Mouse (Mus musculus) forebrain, postnatal 0 days (tissue): ENCODE data around the gene Rrn3. TPM values are rescaled to one million over a fixed set of nuclear protein-coding genes. Genes with fewer than 3 reads are reported as not detected.
"Not testable (repeated sequence)": the region's sequence is repeated elsewhere in the genome, so short reads cannot be mapped to it uniquely, and the experiment has no call there.

Experiments
- ATAC-seq: fragments of 200-750 bp; cut with Nextera tagmentation; 2 replicates; pipeline ENCODE4 v1.8.0; 2017; ENCODE audit warnings: mild to moderate bottlenecking, moderate library complexity
- DNase-seq: peaks from one replicate; pipeline ENCODE4 v3.0.0-alpha.2; 2015
- H3K27ac ChIP-seq: fragments of 300-500 bp; sonication (generic); 2 replicates; pipeline ENCODE4 v1.5.1; 2014; ENCODE audit warnings: low read depth, mild to moderate bottlenecking, antibody characterized with exemption, low read length, moderate library complexity, mixed read lengths
- H3K27me3 ChIP-seq: fragments of 300-500 bp; sonication (generic); 2 replicates; pipeline ENCODE4 v1.6.1; 2014; ENCODE audit warnings: mild to moderate bottlenecking, low read length, mixed read lengths; ENCODE audit not compliant: insufficient read depth
- H3K36me3 ChIP-seq: fragments of 300-500 bp; sonication (generic); 2 replicates; pipeline ENCODE4 v1.6.1; 2014; ENCODE audit warnings: mild to moderate bottlenecking, moderate library complexity; ENCODE audit not compliant: insufficient read depth
- H3K4me1 ChIP-seq: fragments of 300-500 bp; sonication (generic); 2 replicates; pipeline ENCODE4 v1.6.1; 2014; ENCODE audit warnings: antibody characterized with exemption; ENCODE audit not compliant: insufficient read depth
- H3K4me2 ChIP-seq: fragments of 300-500 bp; sonication (generic); 2 replicates; pipeline ENCODE4 v1.6.1; 2014; ENCODE audit warnings: low read depth, mild to moderate bottlenecking, moderate library complexity
- H3K4me3 ChIP-seq: fragments of 300-500 bp; sonication (generic); 2 replicates; pipeline ENCODE4 v1.5.1; 2014; ENCODE audit warnings: low read depth, low read length, mixed read lengths
- H3K9ac ChIP-seq: fragments of 300-500 bp; sonication (generic); 2 replicates; pipeline ENCODE4 v1.6.1; 2014; ENCODE audit warnings: mild to moderate bottlenecking
- H3K9me3 ChIP-seq: fragments of 300-500 bp; sonication (generic); 2 replicates; pipeline ENCODE4 v1.6.1; 2016; ENCODE audit warnings: low read length
- CTCF ChIP-seq: sonication (generic); IDR thresholded peaks from 2 replicates; pipeline ENCODE4 v1.5.1; 2016; ENCODE audit warnings: antibody characterized with exemption, control low read depth, low read depth
- WGBS: fragments of 180-500 bp; shearing (Covaris S2); extraction: QIAGEN DNeasy Blood & Tissue Kit; methylation state at CpG from one replicate; pipeline ENCODE4 v1.1.7; 2014; 5-methylcytosine and 5-hydroxymethylcytosine counted together
- polyA plus RNA-seq: library from polyadenylated mRNA; unstranded; fragments of >200 nt; fragmentation: Nextera tagmentation; extraction: Ambion mirVana; gene quantifications from 2 replicates; pipeline ENCODE4 v1.2.1, GENCODE M21; 2015
- total RNA-seq: library from RNA; depleted of rRNA; stranded (reverse); fragments of >200 nt; gene quantifications from 2 replicates; pipeline ENCODE4 v1.2.3, GENCODE M21; 2014; rRNA removed

The Rrn3 gene
- total RNA-seq: 89.7 and 104 TPM in 2 replicates
- 70.0 and 80.7 TPM in 2 replicates for polyA plus RNA-seq

DNA sequence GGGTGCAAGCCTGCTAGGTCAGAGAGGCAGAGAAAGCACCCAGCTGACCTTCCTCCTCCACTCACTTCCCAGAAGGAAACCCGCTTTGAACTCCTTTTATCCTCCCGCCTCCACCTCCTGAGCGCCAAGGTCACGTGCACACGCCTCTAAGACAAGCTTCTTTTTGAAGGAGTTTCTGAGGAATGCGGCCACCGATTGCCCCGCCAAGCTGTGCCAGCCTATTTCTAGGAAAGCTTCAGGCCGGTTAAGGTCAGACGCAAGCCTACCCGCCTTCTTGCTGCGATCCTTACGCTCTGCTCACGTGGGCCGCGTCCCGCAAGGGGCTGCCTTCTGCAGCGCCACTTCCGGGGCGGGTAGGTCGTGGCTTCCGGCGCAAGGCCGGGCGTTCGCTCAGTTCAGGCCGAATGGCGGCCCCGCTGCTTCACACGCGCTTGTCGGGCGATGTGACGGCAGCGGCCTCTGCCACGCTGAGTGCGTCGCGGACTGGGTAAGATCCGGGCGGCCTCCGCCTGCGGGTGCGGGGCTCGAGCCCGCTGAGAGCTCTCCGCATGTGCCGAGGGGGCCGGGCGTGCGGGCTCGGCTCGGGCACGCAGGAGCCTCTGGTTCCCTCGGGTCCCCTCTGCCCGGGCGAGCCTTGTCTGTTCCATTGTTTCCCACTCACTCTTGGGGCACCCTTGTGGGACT is at the start of gene Rrn3:
TSS of gene Rrn3 (plus strand) at position 356 of the 684 bp plus-strand sequence.
- H3K4me1 ChIP-seq: peaks cover 15% of the 10 kb centered on the region
- TF ChIP-seq CTCF: peak; percentile 41; the same call in 1 of the 2 replicates
- peak within 1 kb of the TSS; percentile 75 for H3K4me3 ChIP-seq
- H3K9ac ChIP-seq: peak within 1 kb of the TSS; percentile 91
- peak within 1 kb of the TSS; percentile 87 for H3K27ac ChIP-seq
- WGBS: 1% methylated on average over 57 of the region's 57 CpGs
- no peaks in the 10 kb centered on the region for H3K27me3 ChIP-seq
- ATAC-seq: peak; percentile 100
- peak within 1 kb of the TSS; percentile 59 for H3K4me2 ChIP-seq
- H3K9me3 ChIP-seq: no peaks in the 10 kb centered on the region
- peaks cover 6% of the 10 kb centered on the region for H3K36me3 ChIP-seq
- DNase-seq: peak; percentile 92

DNA sequence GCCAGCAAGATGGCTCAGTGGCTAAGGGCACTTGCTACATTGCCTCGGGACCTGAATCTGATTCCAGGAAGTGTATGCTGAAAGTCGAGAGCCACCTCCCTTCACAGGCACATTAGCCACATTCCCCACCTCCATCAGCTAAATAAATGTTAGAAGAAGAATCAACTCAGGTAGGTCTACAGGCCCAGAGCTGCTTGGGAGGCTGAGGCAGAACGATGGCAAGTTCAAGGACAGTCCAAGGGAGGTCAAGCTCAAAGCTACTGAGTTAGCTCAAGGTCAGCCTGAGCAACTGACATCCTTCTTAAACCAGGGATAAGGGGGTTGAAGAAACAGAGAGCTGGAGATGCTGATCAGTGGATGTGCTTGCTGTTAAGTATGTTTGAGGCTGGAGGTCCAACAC is 47.7 kb upstream of the Rrn3 start:
- 88% methylated on average over 3 of the region's 3 CpGs for WGBS
- no peak for DNase-seq
- no peaks in the 10 kb centered on the region for H3K4me1 ChIP-seq
- H3K27me3 ChIP-seq: no peaks in the 10 kb centered on the region
- no peak overlapping the region for H3K27ac ChIP-seq
- H3K4me3 ChIP-seq: no peak overlapping the region
- no peak overlapping the region for H3K4me2 ChIP-seq
- no peak for TF ChIP-seq CTCF
- H3K9ac ChIP-seq: no peak overlapping the region
- no peaks in the 10 kb centered on the region; the same call in 1 of the 2 replicates for H3K36me3 ChIP-seq
- ATAC-seq: no peak
- no peaks in the 10 kb centered on the region for H3K9me3 ChIP-seq

- TF ChIP-seq CTCF: peak; percentile 80
- Histone ChIP-seq H3K9ac (no peak overlapping the region), H3K4me3 (no peak overlapping the region), H3K9me3 (no peaks in the 10 kb centered on the region), H3K4me2 (no peak overlapping the region), H3K27me3 (no peaks in the 10 kb centered on the region), H3K4me1 (no peaks in the 10 kb centered on the region), H3K36me3 (no peaks in the 10 kb centered on the region; the same call in 1 of the 2 replicates), H3K27ac (no peak overlapping the region)
- DNase-seq (peak; percentile 72), ATAC-seq (peak; percentile 59; the same call in 1 of the 2 replicates)
- 25% methylated on average over 9 of the region's 9 CpGs for WGBS
Observed at GRCm38 (mm10) chr16:13733518-13734137, 46.9 kb upstream of the Rrn3 start.

DNA sequence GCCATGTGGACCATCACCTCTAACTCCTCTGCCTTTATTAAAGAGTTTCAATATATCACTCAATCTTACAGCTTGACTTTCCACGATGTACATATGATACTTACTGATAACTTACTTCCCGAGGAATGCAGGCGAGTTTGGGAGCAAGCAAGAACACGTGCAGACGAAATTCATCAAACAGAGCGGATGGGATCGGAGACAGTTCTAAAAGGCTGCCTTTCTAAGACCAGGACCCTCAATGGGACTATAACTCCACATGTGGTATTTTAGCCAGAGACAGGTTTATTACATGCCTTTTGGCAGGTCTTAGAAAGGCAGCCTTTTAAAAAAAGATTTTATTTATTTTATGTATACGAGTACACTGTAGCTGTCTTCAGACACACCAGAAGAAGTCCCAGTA is 44.5 kb upstream of the Rrn3 start:
- WGBS: 92% methylated on average over 8 of the region's 8 CpGs
- Histone ChIP-seq H3K9ac (no peak overlapping the region), H3K9me3 (no peaks in the 10 kb centered on the region), H3K4me2 (no peak overlapping the region), H3K36me3 (no peaks in the 10 kb centered on the region; the same call in 1 of the 2 replicates), H3K27ac (no peak overlapping the region), H3K27me3 (no peaks in the 10 kb centered on the region), H3K4me1 (no peaks in the 10 kb centered on the region), H3K4me3 (no peak overlapping the region)
- DNase-seq (no peak), ATAC-seq (no peak)
- TF ChIP-seq CTCF: no peak

GRCm38 (mm10) chr16:13739044-13739443 is 41.5 kb upstream of the Rrn3 start:
- not testable (repeated sequence) for DNase-seq, ATAC-seq, H3K9ac ChIP-seq, H3K27ac ChIP-seq, H3K4me2 ChIP-seq, H3K36me3 ChIP-seq, H3K9me3 ChIP-seq, H3K4me3 ChIP-seq, H3K27me3 ChIP-seq, H3K4me1 ChIP-seq
- WGBS: 57% methylated on average over 4 of the region's 4 CpGs

DNA sequence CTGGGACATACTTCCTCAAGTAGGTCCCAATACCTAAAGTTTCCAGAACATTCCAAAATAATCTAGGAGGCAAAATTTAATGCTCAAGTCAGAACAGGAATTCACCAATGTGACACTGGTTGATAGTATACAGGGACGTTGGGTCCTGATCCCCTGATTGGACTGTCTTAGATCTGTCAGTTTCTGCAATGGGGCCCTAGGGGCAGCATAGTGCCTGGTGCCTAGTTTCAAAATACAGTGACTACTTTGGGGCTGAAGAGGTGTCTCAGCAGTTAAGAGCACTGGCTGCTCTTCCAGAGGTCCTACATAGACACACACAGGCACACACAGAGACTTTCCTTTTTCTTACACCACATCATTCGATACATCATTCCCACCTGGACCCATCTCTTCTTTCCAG is 39.7 kb upstream of the Rrn3 start:
- no peak overlapping the region for H3K9ac ChIP-seq
- no peak overlapping the region for H3K27ac ChIP-seq
- no peak overlapping the region for H3K4me3 ChIP-seq
- TF ChIP-seq CTCF: no peak
- H3K9me3 ChIP-seq: no peaks in the 10 kb centered on the region
- H3K27me3 ChIP-seq: no peaks in the 10 kb centered on the region
- WGBS: 74% methylated on average over 2 of the region's 2 CpGs
- ATAC-seq (no peak), DNase-seq (no peak)
- H3K4me1 ChIP-seq: no peaks in the 10 kb centered on the region
- H3K36me3 ChIP-seq: no peaks in the 10 kb centered on the region
- no peak overlapping the region for H3K4me2 ChIP-seq

GRCm38 (mm10) chr16:13747708-13748107 is 32.8 kb upstream of the Rrn3 start:
- Histone ChIP-seq H3K27me3 (no peaks in the 10 kb centered on the region), H3K36me3 (no peaks in the 10 kb centered on the region), H3K9me3 (no peaks in the 10 kb centered on the region), H3K4me2 (no peak overlapping the region), H3K4me1 (no peaks in the 10 kb centered on the region), H3K9ac (no peak overlapping the region), H3K4me3 (no peak overlapping the region), H3K27ac (no peak overlapping the region)
- TF ChIP-seq CTCF: no peak
- DNase-seq: no peak
- ATAC-seq: no peak
- 94% methylated on average over 8 of the region's 8 CpGs for WGBS
